Mouse (Mus musculus) hindbrain, postnatal 0 days (tissue): ENCODE data around the gene Ebf1. TPM values are rescaled to one million over a fixed set of nuclear protein-coding genes. Genes with fewer than 3 reads are reported as not detected.

Experiments
- ATAC-seq: fragments of 200-750 bp; cut with Nextera tagmentation; 2 replicates; pipeline ENCODE4 v1.8.0; 2017; ENCODE audit warnings: mild to moderate bottlenecking, moderate TSS enrichment, moderate library complexity
- DNase-seq: peaks from one replicate; pipeline ENCODE4 v3.0.0-alpha.2; 2015; ENCODE audit warnings: low spot score
- H3K27ac ChIP-seq: fragments of 300-500 bp; sonication (generic); 2 replicates; pipeline ENCODE4 v1.5.1; 2014; ENCODE audit warnings: mild to moderate bottlenecking
- H3K27me3 ChIP-seq: fragments of 300-500 bp; sonication (generic); 2 replicates; pipeline ENCODE4 v1.6.1; 2014; ENCODE audit warnings: low read length, mixed read lengths; ENCODE audit not compliant: insufficient read depth
- H3K36me3 ChIP-seq: fragments of 300-500 bp; sonication (generic); 2 replicates; pipeline ENCODE4 v1.6.1; 2014; ENCODE audit warnings: low read length, mixed read lengths; ENCODE audit not compliant: insufficient read depth
- H3K4me1 ChIP-seq: fragments of 300-500 bp; sonication (generic); 2 replicates; pipeline ENCODE4 v1.6.1; 2014; ENCODE audit warnings: antibody characterized with exemption, low read length, mixed read lengths; ENCODE audit not compliant: insufficient read depth
- H3K4me2 ChIP-seq: fragments of 300-500 bp; sonication (generic); 2 replicates; pipeline ENCODE4 v1.6.1; 2014; ENCODE audit warnings: low read depth, mild to moderate bottlenecking, low read length, moderate library complexity, mixed read lengths
- H3K4me3 ChIP-seq: fragments of 300-500 bp; sonication (generic); 2 replicates; pipeline ENCODE4 v1.5.1; 2014; ENCODE audit warnings: low read length
- H3K9ac ChIP-seq: fragments of 300-500 bp; sonication (generic); replicated peaks from 2 replicates; pipeline ENCODE4 v1.6.1; 2014; ENCODE audit warnings: mild to moderate bottlenecking, low read length, moderate library complexity, mixed read lengths
- H3K9me3 ChIP-seq: fragments of 300-500 bp; sonication (generic); 2 replicates; pipeline ENCODE4 v1.6.1; 2016; ENCODE audit warnings: low read length, mixed read lengths
- CTCF ChIP-seq: IDR thresholded peaks from 2 replicates; pipeline ENCODE4 v1.5.1; 2016; ENCODE audit warnings: antibody characterized with exemption, control low read depth, low read depth
- WGBS: fragments of 180-500 bp; shearing (Covaris S2); extraction: QIAGEN DNeasy Blood & Tissue Kit; methylation state at CpG from one replicate; pipeline ENCODE4 v1.1.7; 2014; 5-methylcytosine and 5-hydroxymethylcytosine counted together
- polyA plus RNA-seq: library from polyadenylated mRNA; unstranded; fragments of >200 nt; fragmentation: Nextera tagmentation; extraction: Ambion mirVana; gene quantifications from 2 replicates; pipeline ENCODE4 v1.2.1, GENCODE M21; 2015
- total RNA-seq: library from RNA; depleted of rRNA; stranded (reverse); fragments of >200 nt; gene quantifications from 2 replicates; pipeline ENCODE4 v1.2.3, GENCODE M21; 2014

Ebf1 gene
- total and polyA plus RNA-seq, 2 experiments from 2014 or later, result 67.1 to 71.7 TPM

DNA sequence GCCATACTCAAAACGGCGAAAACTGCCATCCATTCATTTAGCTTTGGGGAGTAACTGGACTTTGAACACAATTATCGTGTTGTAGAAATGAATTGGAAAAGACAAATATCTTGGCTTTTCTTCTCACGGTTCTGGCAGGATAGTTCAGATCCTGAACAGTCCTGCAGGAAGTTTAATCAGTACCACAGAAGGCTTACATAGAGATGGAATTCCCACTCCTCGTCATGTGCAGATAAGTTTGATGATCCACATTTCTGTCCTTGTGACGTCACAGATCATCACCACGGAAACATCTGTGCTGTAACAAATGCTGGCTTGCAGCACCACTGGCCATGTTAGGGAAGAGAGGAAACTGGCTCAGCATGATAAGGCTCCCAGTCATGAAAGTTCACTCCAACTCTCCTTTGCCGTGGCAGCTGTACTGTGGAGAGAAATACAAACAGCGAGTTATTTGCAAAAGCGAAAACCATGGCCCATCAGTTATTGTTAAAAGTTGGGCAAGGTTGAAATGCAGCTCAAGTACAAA is 280.1 kb downstream of the Ebf1 start:
- ATAC-seq, result no peak
- no peak for DNase-seq
- no peaks in the 10 kb centered on the region for H3K27me3 ChIP-seq
- no peaks in the 10 kb centered on the region for H3K9me3 ChIP-seq
- no peak overlapping the region for H3K4me3 ChIP-seq
- no peak for TF ChIP-seq CTCF
- H3K4me1 ChIP-seq, result no peaks in the 10 kb centered on the region
- WGBS, result 54% methylated on average over 10 of the region's 10 CpGs
- H3K4me2 ChIP-seq, result no peak overlapping the region
- no peak overlapping the region for H3K9ac ChIP-seq
- H3K27ac ChIP-seq, result no peak overlapping the region
- H3K36me3 ChIP-seq, result no peaks in the 10 kb centered on the region

DNA sequence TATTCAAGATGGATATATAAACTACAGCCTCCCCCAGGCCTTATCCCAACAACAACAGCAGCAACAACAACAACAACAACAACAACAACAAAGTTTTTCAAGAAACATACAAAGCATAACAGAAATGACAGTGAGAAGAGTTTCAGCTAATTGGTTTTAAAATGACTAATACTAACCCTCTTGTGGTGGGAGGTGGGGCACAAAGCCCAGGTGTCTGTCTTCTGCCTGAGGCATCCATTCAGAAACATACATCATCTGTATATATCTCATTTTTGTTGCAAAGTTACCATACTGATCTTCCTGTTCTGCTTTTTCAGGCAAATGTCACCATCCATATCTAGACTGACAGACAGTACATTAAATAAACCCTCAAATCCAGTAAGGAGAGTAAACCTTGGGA is 282.4 kb downstream of the Ebf1 start:
- no peak overlapping the region for H3K4me2 ChIP-seq
- no peak for DNase-seq
- ATAC-seq, result no peak
- no peaks in the 10 kb centered on the region for H3K27me3 ChIP-seq
- H3K9me3 ChIP-seq, result no peaks in the 10 kb centered on the region
- peak overlapping the region; percentile 17; the same call in 1 of the 2 replicates for H3K27ac ChIP-seq
- no peaks in the 10 kb centered on the region for H3K4me1 ChIP-seq
- no peak overlapping the region for H3K9ac ChIP-seq
- TF ChIP-seq CTCF, result no peak
- no peak overlapping the region for H3K4me3 ChIP-seq
- H3K36me3 ChIP-seq, result no peaks in the 10 kb centered on the region

DNA sequence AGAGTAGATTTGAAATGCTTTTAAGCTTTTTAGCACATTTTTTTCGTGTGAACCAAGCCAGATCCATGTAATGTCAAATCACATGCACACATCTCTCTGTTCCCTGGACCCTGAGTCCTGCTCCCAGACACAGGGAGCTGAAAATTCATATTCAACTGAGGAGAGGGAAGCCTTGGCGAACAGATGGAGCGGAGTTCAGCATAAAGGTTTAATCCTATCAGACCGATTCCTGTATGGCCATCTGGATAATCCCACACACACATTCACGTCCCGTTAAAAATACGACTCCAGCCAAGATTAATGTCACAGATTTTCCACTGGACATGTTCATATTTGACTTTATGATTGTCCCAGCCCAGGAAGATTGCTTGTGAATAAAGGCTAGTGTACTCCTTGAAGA is 282.8 kb downstream of the Ebf1 start:
- Histone ChIP-seq H3K4me3 (no peak overlapping the region), H3K27ac (peak overlapping the region; percentile 17; the same call in 1 of the 2 replicates), H3K27me3 (no peaks in the 10 kb centered on the region), H3K36me3 (no peaks in the 10 kb centered on the region), H3K4me2 (peak overlapping the region; percentile 40; the same call in 1 of the 2 replicates), H3K9me3 (no peaks in the 10 kb centered on the region), H3K4me1 (no peaks in the 10 kb centered on the region), H3K9ac (no peak overlapping the region)
- 32% methylated on average over 7 of the region's 7 CpGs for WGBS
- no peak for TF ChIP-seq CTCF
- 0 out of 2 replicates have a peak, but pooled peaks have one; percentile 39 for ATAC-seq
- DNase-seq, result peak; percentile 56

DNA sequence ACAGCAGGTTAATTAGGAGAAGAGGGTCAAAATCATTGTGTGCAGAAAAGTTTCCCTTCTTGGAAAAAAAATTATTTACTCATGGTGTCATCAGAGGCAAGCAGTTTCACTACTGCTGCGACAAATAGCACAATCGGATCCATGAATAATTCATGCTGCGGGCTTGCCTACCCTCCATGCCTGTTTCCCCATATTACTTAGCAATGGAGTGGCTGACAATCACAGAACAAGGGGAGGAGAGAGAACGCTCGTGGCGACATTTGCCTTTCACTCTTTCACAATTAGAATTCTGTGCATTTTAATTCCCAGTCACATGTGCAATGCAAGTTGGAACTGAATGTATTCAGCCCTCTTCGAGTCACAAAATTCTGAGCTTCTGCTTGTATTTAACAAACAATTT is 283.4 kb downstream of the Ebf1 start:
- Histone ChIP-seq H3K4me2 (peak overlapping the region; percentile 40), H3K4me1 (no peaks in the 10 kb centered on the region), H3K27ac (peak overlapping the region; percentile 17), H3K27me3 (no peaks in the 10 kb centered on the region), H3K9ac (no peak overlapping the region), H3K9me3 (no peaks in the 10 kb centered on the region), H3K36me3 (no peaks in the 10 kb centered on the region), H3K4me3 (no peak overlapping the region)
- ATAC-seq, result no peak
- TF ChIP-seq CTCF, result no peak
- DNase-seq, result peak; percentile 51
- WGBS, result 12% methylated on average over 7 of the region's 7 CpGs

DNA sequence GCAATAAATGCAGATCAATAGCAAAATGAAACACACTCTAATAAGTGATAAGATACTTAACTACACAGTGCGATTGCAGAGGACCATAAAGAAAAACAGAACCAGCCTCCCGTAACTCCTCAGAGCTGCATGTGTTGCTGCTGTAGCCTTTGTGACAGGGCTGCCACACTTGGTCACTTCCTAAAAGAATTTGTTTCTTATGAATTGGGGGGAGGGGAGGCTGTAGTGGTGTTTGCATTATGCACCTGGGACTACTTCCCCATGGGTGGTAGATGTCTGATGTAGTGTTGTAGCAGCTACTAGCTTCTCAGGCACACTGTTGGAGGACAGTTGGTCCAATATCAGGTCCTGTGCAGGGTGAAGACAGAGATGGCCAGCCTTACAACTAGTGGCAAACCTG is 284.6 kb downstream of the Ebf1 start:
- no peak for ATAC-seq
- no peak for TF ChIP-seq CTCF
- DNase-seq, result no peak
- Histone ChIP-seq H3K4me2 (no peak overlapping the region), H3K9me3 (no peaks in the 10 kb centered on the region), H3K4me1 (no peaks in the 10 kb centered on the region), H3K36me3 (no peaks in the 10 kb centered on the region), H3K9ac (no peak overlapping the region), H3K27me3 (no peaks in the 10 kb centered on the region), H3K27ac (no peak overlapping the region), H3K4me3 (no peak overlapping the region)
- 87% methylated on average over 2 of the region's 2 CpGs for WGBS

DNA sequence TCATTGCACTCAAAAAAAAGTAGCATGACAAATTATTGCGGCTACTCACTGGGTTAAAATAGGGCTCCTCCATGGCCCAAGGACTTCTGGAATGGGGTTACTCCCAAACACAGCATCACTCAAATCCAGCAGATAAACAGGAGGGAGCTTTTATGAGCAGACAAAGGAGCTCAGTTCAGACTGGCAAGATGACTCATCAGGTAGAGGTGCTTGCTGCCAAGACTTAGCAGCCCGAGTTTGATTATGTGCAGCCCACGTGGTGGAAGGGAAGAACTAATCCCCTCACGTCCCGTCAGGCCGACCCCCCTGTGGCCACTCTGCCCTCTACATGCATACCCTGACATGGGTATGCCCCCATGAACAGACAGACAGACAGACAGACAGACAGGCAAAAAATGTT is 285.0 kb downstream of the Ebf1 start:
- Histone ChIP-seq H3K27ac (no peak overlapping the region), H3K4me3 (no peak overlapping the region), H3K4me1 (no peaks in the 10 kb centered on the region), H3K36me3 (no peaks in the 10 kb centered on the region), H3K9ac (no peak overlapping the region), H3K9me3 (no peaks in the 10 kb centered on the region), H3K4me2 (no peak overlapping the region), H3K27me3 (no peaks in the 10 kb centered on the region)
- 45% methylated on average over 6 of the region's 6 CpGs for WGBS
- ATAC-seq, result no peak
- no peak for TF ChIP-seq CTCF
- no peak for DNase-seq

DNA sequence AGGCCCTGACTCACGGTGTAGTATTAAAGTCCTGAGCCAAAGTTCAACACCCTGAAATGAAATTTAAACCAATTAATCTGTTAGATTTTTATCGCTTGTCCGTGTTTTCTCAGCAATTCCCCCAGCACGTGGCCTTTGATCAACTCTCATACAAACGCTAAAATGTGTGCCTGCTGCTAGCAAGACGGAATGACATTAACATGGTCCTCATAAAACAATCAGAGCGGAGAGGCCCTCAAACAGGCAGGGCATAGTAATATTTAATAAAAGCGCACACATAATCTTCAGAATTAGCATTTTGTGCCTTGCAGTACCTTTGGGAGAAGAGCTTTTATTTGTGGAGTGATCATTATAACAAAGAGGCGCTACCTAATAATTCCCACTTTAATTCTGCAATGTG is 287.0 kb downstream of the Ebf1 start:
- peak; percentile 1 for DNase-seq
- 33% methylated on average over 9 of the region's 9 CpGs for WGBS
- H3K9me3 ChIP-seq, result no peaks in the 10 kb centered on the region
- no peak overlapping the region for H3K4me2 ChIP-seq
- no peaks in the 10 kb centered on the region for H3K4me1 ChIP-seq
- H3K36me3 ChIP-seq, result no peaks in the 10 kb centered on the region
- ATAC-seq, result no peak
- no peak overlapping the region for H3K9ac ChIP-seq
- H3K27ac ChIP-seq, result no peak overlapping the region
- TF ChIP-seq CTCF, result no peak
- H3K27me3 ChIP-seq, result no peaks in the 10 kb centered on the region
- H3K4me3 ChIP-seq, result no peak overlapping the region
